Mouse (Mus musculus) brown adipose tissue, adult 24 weeks (tissue): ENCODE data around the gene Srgn. TPM values are rescaled to one million over a fixed set of nuclear protein-coding genes. Genes with fewer than 3 reads are reported as not detected.

ENCODE experiments used
- H3K27ac ChIP-seq: fragments of 200-500 bp; replicated peaks from 2 replicates; pipeline ENCODE4 v1.5.1; 2012; ENCODE audit warnings: low read depth, mild to moderate bottlenecking, low read length
- H3K4me1 ChIP-seq: fragments of 200-500 bp; 2 replicates; pipeline ENCODE4 v1.6.1; 2012; ENCODE audit warnings: low read length, mixed read lengths; ENCODE audit not compliant: control insufficient read depth, insufficient read depth, insufficient read length
- H3K4me3 ChIP-seq: fragments of 200-500 bp; 2 replicates; pipeline ENCODE4 v1.5.1; 2012; ENCODE audit warnings: low read depth, mild to moderate bottlenecking, low read length, moderate library complexity; ENCODE audit not compliant: insufficient read depth
- polyA plus RNA-seq: library from polyadenylated mRNA; stranded (reverse); fragments of >200 nt; gene quantifications from 2 replicates; pipeline ENCODE4 v1.2.4, GENCODE M21; 2012; ENCODE audit not compliant: missing spikeins, insufficient read depth, insufficient read length

Srgn gene
- 48.5 and 88.7 TPM in 2 replicates for polyA plus RNA-seq

- Histone ChIP-seq H3K4me3 (no peak within 1 kb of the TSS), H3K27ac (no peak within 1 kb of the TSS), H3K4me1 (peaks cover 10% of the 10 kb centered on the region; the same call in 1 of the 2 replicates)
Measured at GRCm38 (mm10) chr10:62527351-62527750, at the start of gene Srgn. Gene Srgn (minus strand): TSS chr10:62527451.

GRCm38 (mm10) chr10:62575001-62575400 is 47.8 kb upstream of the Srgn start:
- no peak overlapping the region for H3K27ac ChIP-seq
- H3K4me3 ChIP-seq, result no peak overlapping the region
- no peaks in the 10 kb centered on the region for H3K4me1 ChIP-seq

DNA sequence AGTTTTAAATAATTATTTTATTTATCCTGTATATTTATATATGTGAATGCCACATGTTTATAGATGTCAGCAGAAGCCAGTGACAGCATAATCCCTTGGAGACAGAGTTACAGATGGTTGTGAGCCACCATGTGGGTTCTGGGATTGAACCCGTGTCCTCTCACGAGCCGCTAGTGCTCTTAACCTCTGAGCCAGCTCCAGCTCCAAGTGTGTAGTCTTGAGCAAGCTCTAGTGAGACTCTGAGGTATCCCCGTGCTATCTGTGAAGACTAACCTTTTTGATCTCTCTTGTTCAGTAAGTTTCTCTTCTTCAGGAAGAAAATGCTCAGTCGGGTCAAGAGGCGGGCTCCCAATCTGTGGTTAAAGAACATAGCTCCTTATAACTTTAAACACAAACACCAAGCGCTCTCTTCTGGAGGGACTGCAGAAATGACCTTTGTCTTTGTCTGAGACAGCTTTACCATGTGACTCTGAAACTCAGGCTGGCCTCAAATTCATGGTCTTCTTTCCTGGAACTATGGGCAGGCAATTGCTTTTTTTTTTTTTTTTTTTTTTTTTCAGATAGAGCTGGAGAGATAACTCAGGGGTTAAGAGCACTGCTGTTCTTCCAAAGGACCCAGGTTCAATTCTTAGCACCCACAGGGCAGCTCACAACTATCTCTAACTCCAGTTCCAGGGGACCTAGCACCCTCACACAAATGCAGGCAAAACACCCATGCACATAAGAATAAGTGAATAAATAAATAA is 43.0 kb upstream of the Srgn start:
- H3K27ac ChIP-seq, result no peak overlapping the region
- no peaks in the 10 kb centered on the region for H3K4me1 ChIP-seq
- H3K4me3 ChIP-seq, result no peak overlapping the region

DNA sequence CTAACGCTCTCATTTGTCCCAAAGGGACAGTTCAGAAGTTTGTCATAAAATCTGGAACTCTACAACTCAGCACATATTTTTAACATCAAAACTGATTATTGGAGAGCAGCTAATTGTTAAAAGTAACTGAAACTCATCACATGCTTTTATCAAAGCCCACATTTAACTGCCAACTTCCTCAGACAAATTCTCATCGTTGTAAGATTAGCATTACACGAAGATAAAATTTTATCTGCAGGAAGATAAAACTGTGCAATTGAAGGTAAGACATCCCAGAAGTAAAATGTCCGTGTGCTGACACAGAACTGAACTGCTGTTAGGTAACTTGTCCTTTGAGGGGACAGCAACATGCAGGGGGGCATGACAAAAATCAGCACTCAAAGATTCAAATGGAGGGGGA is 41.6 kb upstream of the Srgn start:
- no peak overlapping the region for H3K27ac ChIP-seq
- no peaks in the 10 kb centered on the region for H3K4me1 ChIP-seq
- no peak overlapping the region for H3K4me3 ChIP-seq

- Histone ChIP-seq H3K4me1 (no peaks in the 10 kb centered on the region), H3K4me3 (no peak overlapping the region), H3K27ac (no peak overlapping the region)
Measured at GRCm38 (mm10) chr10:62557736-62558135, 30.5 kb upstream of the Srgn start.

GRCm38 (mm10) chr10:62556558-62556901 is 29.3 kb upstream of the Srgn start:
- no peak overlapping the region for H3K4me3 ChIP-seq
- H3K4me1 ChIP-seq, result no peaks in the 10 kb centered on the region
- no peak overlapping the region for H3K27ac ChIP-seq

GRCm38 (mm10) chr10:62555705-62556557 is 28.7 kb upstream of the Srgn start:
- H3K4me1 ChIP-seq, result no peaks in the 10 kb centered on the region
- H3K27ac ChIP-seq, result no peak overlapping the region
- no peak overlapping the region for H3K4me3 ChIP-seq

DNA sequence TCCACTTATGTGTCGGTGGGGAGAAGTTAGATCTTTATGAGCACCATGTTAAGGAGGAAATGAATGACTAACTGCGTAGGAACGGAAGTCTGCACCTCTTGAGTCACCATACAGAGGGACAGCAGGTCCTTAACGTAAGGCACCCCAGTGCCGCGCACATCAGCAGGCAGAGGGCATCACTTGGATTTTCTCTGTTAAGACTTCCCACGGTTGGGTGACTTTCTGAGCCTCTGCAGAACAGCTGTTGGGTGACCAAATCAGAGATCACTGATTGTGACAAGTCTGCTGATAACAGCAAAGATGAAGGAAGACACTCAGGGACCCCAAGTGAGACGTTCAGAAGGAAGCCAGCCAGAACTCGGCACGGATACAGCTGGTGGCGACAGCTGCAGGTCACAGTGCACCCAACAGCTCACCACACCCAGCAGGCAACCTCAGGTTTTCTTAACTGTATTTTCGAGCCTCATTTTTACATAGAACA is 26.4 kb upstream of the Srgn start:
- Histone ChIP-seq H3K4me3 (no peak overlapping the region), H3K27ac (no peak overlapping the region)

DNA sequence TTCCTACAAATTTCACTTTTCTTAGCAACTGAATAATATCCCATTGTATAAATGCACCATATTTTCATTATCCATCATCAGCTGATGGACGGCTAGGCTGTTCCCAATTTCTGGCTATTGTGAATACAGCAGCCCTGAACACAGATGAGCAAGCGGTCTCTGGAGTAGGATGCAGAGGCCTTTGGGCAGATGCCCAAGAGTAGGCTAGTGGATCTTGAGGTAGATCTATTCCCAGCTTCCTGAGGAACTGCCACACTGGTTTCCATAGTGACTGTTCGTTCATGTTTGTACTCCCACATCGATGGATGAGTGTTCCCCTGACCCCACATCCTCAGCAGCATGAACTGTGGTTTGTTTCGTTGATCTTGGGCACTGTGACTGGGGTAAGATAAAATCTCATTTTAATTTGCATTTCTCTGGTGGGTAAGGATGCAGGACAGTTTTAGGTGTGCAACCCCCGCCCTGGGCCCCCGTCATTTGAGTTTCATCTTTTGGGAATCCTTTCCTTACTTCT is 23.6 kb upstream of the Srgn start:
- Histone ChIP-seq H3K4me3 (no peak overlapping the region), H3K4me1 (0 out of 2 replicates have a peak, but pooled peaks cover 2% of the 10 kb centered on the region), H3K27ac (no peak overlapping the region)

More for the DNA sequence above, 26.4 kb upstream of the Srgn start:
- H3K4me1 ChIP-seq, result no peaks in the 10 kb centered on the region

DNA sequence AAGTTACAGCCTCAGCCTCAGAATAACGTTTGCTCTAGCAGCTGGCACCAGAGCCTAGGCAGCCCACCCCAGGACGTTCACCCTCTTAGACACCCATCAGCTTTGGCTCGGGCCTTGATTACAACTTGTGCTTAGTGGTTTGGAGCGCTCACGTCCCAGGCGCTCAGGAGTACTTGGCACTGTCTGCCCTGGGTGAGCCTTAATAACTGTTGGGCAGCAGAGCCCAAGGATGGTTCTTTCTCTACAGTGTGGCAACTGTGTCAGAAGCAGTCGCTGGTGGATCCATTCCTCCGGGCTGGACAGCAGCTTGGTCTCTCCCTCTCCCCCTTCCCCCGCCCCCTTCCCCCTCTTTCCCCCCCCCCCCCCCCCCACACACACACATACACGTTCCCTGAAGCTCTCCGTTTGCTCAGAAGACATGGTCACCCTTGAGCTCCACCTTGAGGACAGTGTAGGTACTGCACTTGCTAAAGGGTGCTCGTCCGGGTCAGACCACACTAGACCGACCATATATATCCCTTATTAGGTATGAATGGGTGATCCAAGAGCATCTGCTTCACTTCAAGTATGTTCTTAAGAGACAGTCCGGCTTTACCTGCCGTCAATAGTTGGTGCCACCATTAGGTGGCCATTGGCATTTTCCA is 22.4 kb upstream of the Srgn start:
- H3K4me3 ChIP-seq, result no peak overlapping the region

DNA sequence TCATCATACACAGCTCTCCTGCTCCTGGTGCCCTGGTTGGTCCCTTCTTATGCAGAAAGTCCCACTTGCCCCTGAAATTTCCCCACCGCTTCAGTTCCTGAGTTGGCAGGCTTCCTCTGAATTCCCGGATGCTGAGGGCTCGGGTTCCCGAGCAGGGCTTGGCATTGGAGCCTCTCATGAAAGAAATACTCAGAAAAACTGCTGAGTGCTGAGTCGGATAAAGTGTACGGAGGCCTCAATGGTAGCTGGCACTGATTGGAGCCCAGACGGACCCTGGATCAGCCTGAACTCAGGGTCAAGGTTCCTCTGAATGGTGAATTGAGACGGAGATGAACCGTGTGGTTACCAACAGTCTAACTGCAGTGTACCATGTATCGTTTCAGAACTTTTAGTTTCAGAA is 19.2 kb upstream of the Srgn start:
- H3K27ac ChIP-seq, result no peak overlapping the region

More for the DNA sequence above, 22.4 kb upstream of the Srgn start:
- Histone ChIP-seq H3K4me1 (0 out of 2 replicates have a peak, but pooled peaks cover 2% of the 10 kb centered on the region), H3K27ac (no peak overlapping the region)

GRCm38 (mm10) chr10:62545759-62546158 is 18.5 kb upstream of the Srgn start:
- Histone ChIP-seq H3K4me3 (no peak overlapping the region), H3K27ac (no peak overlapping the region), H3K4me1 (0 out of 2 replicates have a peak, but pooled peaks cover 5% of the 10 kb centered on the region)

More for the DNA sequence above, 19.2 kb upstream of the Srgn start:
- Histone ChIP-seq H3K4me3 (no peak overlapping the region), H3K4me1 (0 out of 2 replicates have a peak, but pooled peaks cover 5% of the 10 kb centered on the region)

DNA sequence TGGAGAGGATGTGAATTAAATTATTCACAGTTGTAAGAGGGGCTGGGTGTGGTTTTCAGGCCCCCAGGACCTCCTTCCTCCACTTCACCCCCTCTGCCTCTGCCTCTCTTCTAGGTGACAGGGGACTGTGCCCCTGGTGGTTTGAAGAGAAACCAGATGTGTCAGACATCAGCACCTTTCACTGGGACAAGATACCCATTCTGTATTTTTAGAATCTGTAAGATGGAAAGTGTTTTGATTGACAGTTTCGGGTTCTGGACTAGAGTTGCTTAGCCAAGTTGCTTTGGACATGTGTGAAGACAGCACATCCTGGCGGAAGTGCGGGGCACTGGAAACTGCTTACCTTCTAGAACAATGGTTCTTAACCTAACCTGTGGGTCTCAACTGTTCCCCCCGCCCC is 17.1 kb upstream of the Srgn start:
- Histone ChIP-seq H3K27ac (no peak overlapping the region), H3K4me3 (no peak overlapping the region), H3K4me1 (0 out of 2 replicates have a peak, but pooled peaks cover 5% of the 10 kb centered on the region)

DNA sequence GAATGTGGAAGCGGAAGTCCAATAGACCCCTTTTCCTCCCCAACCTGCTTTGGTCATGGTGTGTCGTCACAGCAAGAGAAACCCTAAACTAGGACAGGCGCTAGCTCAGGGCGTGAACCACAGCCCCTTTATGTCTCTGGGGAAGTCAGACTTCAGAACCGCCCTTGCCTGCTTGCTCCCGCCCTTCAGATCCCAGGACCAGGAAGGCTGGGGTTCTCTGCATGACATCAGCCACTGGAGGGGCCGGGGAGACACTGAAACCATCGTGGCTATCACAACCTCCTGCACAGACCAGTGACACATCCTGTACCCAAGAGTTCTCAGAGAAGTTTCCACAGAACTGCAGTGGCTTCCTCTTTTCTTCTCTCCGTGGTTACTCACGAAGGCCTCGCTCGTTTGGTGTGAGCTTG is 16.2 kb upstream of the Srgn start:
- H3K27ac ChIP-seq, result no peak overlapping the region; the same call in 1 of the 2 replicates
- 0 out of 2 replicates have a peak, but pooled peaks cover 5% of the 10 kb centered on the region for H3K4me1 ChIP-seq

GRCm38 (mm10) chr10:62542928-62543327 is 15.7 kb upstream of the Srgn start:
- 0 out of 2 replicates have a peak, but pooled peaks cover 5% of the 10 kb centered on the region for H3K4me1 ChIP-seq
- no peak overlapping the region for H3K27ac ChIP-seq
- no peak overlapping the region for H3K4me3 ChIP-seq

More for the DNA sequence above, 16.2 kb upstream of the Srgn start:
- no peak overlapping the region for H3K4me3 ChIP-seq
